ENCODE assay signal across 8 mouse cellular contexts in genomic region chr5:111619974-111620373, GRCm38 (mm10).
DNase-seq lines count a peak whose midpoint lies in the region; ATAC-seq and TF ChIP-seq lines count a peak whose summit lies in the region.

No protein-coding gene starts in this region.

- CTCF ChIA-PET in Patski (lab: Charles Lee), result no interaction called here

- H3K36me3 ChIP-seq in limb, embryonic 11.5 days (ENCODE audit: control insufficient read depth, insufficient read depth, low read length), result no peaks in the 10 kb centered on the region

- peaks cover 10% of the 10 kb centered on the region for H3K4me1 ChIP-seq in limb, embryonic 11.5 days (ENCODE audit: control insufficient read depth, insufficient read depth, low read length)

- DNase-seq in adrenal gland, adult 8-10 months, result peak; percentile 3
- DNase-seq in adrenal gland, postnatal 4 days (ENCODE audit: low spot score in 2 of 2), result no peak
- DNase-seq in Patski (ENCODE audit: low read depth, low spot score), result peak; percentile 10
- peak; percentile 83 to 86 for DNase-seq in heart, adult 9 months (ENCODE audit: low spot score in 2 of 2)
- no peak for DNase-seq in limb, embryonic 11.5 days (ENCODE audit: low spot score)
- DNase-seq in retina, embryonic 14.5 days (ENCODE audit: low spot score), result no peak
- no peak for DNase-seq in right cerebral cortex, postnatal 10 days (ENCODE audit: low spot score in 2 of 2)
- DNase-seq in spleen, postnatal 4 days (ENCODE audit: low spot score in 2 of 2), result no peak

- H3K9ac ChIP-seq in limb, embryonic 11.5 days (ENCODE audit: low read length), result peak overlapping the region; percentile 7; the same call in 1 of the 2 replicates

- no peak for TF ChIP-seq CTCF in Patski (IDR thresholded peaks at IDR 0.05)

- WGBS in limb, embryonic 11.5 days, result 66% methylated on average over 9 of the region's 9 CpGs

- H3K4me2 ChIP-seq in limb, embryonic 11.5 days (ENCODE audit: low read depth, severe bottlenecking), result no peak overlapping the region

- no peaks in the 10 kb centered on the region for H3K27me3 ChIP-seq in Patski
- H3K27me3 ChIP-seq in limb, embryonic 11.5 days (ENCODE audit: control insufficient read depth, insufficient read depth, low read length), result no peaks in the 10 kb centered on the region

- H3K27ac ChIP-seq in limb, embryonic 11.5 days (replicated peaks; ENCODE audit: low read depth, low read length), result no peak overlapping the region

- H3K9me3 ChIP-seq in limb, embryonic 11.5 days (ENCODE audit: control insufficient read depth, low read length), result no peaks in the 10 kb centered on the region

- in situ Hi-C loops in Patski (cut with MboI; ENCODE audit: low pct_unique_long_range_greater_than_20kb), result no loop called here

- POLR2A ChIA-PET in Patski (lab: Charles Lee), result no interaction called here

- ATAC-seq in Patski, result no peak
- no peak for ATAC-seq in limb, embryonic 11.5 days (ENCODE audit: insufficient number of reproducible peaks, low FRiP score, low TSS enrichment, low read depth)

- H3K4me3 ChIP-seq in limb, embryonic 11.5 days (ENCODE audit: low read depth, low read length), result no peak overlapping the region

Comparison
In these comparisons a context has a peak if more than half of its experiments do, and no peak if none do; other contexts are left out.
1. DNase-seq: peak in adrenal gland, adult 8-10 months (single experiment), Patski (single experiment) and heart, adult 9 months (2 of 2); none in adrenal gland, postnatal 4 days (0 of 2), limb, embryonic 11.5 days (single experiment), retina, embryonic 14.5 days (single experiment), right cerebral cortex, postnatal 10 days (0 of 2) and spleen, postnatal 4 days (0 of 2).